Mouse (Mus musculus): ENCODE measurements around the gene Fgfr2.

The Fgfr2 gene

DNA sequence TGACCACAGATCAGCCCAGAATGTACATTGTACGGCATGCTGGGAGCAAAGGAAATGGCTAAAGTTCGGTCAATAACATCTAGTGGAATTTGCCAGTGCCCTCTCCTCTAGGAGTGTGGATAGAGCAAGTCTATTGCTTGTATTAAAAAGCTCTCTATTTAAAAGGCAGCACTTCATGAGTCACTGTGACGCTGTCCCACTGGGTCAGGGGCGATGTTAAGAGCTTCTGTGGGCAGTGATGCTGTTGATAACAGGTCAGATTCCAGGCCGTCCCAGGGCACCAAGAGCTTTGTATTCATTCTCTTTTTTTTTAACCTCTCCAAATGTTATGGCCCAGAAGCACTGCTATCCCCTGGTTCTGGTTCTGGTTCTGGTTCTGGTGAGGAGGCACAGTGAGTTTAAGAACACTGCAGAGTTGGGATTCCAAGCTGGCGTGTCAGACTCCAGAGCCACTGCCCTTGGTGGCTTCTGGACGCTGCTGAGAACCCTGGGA lies 2366.8 kb downstream of the Fgfr2 start:
- no peak for DNase-seq (ENCODE audit: low spot score)

DNA sequence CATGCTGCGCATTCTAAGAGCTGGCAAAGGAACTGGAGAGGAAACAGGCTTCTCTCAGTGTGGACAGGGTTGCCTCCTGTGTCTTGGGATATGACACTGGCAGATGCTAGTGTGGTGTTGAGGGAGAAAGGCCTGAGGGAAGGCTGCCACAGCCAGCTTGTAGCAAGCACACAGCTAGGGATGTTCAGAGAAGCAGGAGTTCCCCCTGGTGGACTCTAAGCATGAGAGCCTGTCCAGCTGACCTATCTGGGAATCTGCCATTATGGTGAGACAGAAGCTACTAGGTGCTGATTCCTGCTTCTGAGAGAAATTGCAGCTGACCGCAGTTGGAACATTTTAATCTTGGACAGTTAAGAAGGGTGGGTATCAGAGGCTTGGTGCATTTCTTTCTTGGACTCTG lies 2368.4 kb downstream of the Fgfr2 start:
- DNase-seq (ENCODE audit: low spot score): no peak

DNA sequence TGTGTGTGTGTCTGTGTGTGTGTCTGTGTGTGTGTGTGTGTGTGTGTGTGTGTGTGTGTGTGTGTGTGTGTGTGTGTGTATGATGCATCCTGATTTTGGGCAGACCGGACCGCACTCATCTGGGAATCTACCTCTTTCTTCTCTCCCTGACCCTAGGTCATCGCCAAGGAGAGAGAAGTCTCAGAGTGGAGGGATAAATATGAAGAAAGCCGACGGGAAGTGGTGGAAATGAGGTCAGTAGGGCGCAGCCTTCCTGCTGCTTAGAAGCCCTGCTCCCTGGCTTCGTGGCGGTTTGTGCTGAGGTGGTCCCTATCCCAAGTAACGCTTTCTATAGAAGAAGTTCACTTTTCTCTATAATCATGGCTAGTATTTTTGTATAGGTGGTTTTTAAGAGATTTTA lies 2371.5 kb downstream of the Fgfr2 start:
- DNase-seq (ENCODE audit: low spot score): no peak

DNA sequence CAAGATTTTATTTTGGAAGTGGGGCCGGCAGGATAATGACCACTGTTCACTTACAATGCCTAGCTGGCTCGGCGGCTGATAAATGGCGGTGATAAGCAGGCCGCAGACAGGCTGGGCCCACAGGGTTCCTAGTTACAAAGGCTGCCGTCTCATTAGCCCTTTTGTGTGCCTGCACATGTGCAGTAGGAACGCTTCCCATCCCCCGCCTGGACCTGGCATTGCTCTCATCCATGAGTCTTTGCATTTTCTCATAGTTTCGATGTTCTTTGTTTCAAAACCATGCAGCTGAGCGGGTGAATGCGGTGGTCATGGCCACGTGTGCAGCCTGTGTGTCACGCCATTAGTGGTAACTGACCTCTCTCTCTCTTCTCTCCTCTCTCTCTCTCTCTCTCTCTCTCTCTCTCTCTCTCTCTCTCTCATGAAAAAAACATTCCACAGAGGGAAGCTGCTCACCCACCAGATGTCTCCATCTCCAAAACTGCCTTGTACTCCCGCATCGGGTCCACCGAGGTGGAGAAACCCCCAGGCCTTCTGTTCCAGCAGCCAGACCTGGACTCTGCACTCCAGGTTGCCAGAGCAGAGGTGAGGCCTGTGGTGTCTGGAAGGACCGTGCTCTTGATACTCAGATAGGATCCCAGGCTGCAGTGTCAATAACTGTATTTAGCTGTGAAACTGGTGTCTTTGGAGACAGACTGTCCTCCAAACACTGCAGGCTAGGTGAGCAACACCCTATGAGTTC lies 2372.2 kb downstream of the Fgfr2 start:
- no peak for DNase-seq (ENCODE audit: low spot score)

DNA sequence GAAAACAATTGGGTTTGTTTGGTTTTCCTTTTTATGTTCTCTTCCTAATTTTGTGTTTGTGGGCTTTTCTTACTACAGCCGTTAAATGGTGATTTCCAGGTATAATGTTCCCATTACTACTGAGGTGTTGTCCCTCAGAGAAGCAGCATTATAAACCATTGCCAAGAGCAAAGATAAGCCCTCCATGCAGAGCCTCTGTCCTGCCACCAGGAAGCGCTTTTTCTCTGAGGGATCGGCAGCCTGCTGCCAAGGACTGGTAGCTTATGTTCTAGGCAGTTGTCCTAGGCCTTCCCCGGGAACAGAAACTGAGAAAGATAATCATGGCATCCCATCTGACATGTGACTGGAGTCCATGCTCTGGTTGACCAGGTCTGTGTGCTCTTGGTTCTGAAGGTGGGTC lies 2374.0 kb downstream of the Fgfr2 start:
- DNase-seq (ENCODE audit: low spot score): no peak

DNA sequence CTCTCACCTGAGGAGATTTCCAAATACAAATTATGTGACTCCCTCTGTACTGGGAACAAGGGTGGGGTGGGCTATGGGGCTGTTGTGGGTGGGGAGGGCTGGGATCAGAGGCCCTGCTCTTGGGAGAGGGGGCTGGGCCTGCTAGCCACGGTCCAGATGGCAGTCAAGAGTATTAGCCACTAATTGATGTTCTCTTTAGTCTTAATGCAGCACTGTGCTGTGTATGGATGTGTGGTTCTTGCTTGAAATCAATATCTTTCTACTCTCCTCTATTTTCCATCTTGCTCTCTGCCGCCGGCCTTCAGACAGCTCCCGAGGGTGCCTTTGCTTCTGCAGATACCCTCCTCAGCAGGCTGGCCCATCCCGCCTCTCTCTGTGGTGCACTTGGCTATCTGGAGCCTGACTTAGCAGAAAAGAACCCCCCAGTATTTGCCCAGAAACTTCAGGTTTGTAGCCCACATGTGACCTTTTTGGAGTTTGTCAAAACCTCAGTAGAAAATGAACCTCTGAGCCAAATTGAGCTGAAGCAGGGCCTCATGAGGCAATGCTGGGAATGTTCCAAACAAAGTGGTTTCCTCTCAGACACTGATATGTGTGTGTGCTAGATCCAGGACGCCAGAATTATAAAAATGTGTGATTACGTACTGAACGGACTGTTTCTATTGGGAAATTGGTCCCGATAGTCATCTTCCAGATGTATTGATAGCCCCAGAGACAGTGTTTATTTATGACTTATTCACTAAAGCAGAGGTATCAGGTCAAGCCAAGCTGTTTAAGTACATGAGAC lies 2379.7 kb downstream of the Fgfr2 start:
- DNase-seq (ENCODE audit: low spot score): no peak

DNA sequence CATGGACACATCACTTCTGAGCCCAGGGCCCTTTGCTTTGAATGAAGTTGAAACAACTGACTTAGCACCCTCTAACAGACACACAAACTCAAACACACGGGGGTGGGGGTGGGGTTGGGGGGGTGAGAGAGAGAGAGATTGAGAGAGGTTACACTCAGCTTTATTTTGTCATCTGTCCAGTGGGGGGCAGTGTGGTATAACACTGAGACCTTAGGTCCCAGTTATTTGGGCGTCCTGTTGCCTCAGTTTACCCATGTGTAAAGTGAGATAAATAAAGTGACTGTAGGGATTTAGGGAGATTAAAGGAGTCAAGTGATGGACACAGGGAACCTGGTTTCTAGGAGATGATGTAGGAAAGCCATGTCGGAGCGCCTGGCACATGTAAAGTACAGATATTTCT lies 2382.1 kb downstream of the Fgfr2 start:
- no peak for DNase-seq (ENCODE audit: low spot score)

DNA sequence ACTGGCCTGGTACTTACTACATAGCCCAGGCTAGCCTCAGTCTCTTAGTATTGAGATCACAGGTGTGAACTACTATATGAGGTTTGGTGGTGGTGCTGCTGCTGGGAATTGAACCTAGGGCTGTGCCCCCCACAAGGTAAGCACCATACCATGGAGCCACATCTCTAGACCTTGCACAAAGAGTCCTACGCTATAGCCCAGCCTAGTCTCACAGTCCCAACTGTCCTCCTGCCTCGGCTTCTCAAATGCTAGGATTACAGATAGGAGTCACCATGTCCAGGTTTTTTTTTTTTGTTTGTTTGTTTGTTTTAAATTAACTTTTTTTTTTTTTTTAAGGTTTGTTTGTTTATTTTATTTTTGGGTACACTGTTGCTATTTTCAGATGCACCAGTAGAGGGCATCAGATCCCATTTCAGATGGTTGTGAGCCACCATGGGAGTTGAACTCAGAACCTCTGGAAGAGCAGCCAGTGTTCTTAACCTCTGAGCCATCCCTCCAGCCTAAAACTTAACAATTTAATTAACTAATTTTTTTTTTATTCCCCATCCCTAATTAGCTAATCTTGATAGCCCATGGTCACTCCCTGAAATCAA lies 2388.9 kb downstream of the Fgfr2 start:
- no peak for DNase-seq (ENCODE audit: low spot score)

DNA sequence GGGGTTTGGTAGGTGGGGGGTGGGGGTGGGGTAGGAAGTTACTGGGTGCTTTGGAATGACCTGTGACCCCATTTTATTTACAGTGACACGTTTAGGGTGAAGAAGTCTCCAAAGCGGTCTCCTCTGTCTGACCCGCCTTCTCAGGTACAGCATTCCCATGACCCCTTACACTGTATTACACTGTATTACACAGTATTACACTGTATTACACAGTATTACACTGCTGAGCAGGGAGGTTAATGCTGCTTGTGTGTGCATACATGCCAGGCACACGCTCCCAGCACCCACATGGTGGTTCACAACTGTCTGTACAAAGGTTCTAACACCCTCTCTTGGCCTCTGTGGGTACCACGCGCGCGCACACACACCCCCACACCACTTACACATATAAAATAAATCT lies 2389.7 kb downstream of the Fgfr2 start:
- DNase-seq (ENCODE audit: low spot score): no peak

DNA sequence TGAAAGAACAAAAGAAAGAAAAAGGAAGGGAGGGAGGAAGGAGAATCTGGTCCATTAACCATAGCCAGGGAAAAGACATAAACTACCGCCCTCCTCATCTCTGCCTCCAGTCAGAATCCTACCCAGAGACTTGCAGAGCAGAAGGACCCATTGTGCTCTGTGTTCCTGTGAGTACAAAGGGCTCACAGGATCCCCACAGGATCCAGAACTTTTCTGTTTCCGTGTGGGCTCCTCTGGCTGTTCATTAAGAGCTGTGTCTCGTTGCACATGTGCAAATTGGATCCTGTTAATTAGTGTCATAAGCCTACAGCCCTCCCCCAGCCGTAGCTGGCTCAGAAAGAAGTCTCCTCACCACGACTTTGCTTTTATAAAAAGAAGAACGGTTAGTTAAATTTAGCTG lies 2390.2 kb downstream of the Fgfr2 start:
- no peak for DNase-seq (ENCODE audit: low spot score)

DNA sequence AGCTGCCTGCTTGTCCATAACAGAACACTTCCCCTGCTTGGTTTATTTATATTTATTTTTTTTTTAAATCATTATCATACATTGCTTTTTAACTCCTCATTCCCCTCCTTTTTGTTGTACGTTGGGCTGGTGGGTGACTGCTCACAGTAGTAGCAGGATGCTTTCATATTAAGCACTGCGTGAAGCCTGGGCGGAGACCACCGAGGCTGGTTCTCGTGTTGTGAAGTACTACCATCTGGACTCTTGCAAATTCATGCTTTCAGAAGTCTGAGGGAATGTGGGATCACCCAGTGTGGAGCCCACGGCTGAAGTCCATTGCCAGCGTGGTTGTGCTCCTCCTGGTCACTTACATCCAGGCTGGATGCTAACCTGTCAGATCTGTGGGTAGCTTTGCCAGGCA lies 2391.4 kb downstream of the Fgfr2 start:
- DNase-seq (ENCODE audit: low spot score): no peak

DNA sequence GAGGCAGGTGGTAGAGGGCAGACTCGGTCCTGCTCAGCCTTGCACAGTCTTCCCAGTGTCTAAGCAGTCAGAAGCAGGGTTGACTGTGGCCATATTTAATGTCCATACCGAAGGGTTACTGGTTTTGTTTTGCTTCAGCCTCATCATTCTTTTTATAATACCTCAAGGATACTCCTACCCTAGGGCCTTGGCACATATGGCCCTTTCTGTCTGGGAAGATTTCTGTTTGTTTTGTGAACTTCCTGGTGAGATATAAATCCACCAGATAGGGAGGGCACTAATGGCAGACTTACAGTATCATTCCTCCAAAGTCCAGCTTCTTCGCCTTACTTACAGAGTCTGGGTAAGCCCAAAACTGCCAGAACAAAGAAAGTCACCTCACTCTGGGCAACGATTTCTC lies 2395.6 kb downstream of the Fgfr2 start:
- no peak for DNase-seq (ENCODE audit: low spot score)

DNA sequence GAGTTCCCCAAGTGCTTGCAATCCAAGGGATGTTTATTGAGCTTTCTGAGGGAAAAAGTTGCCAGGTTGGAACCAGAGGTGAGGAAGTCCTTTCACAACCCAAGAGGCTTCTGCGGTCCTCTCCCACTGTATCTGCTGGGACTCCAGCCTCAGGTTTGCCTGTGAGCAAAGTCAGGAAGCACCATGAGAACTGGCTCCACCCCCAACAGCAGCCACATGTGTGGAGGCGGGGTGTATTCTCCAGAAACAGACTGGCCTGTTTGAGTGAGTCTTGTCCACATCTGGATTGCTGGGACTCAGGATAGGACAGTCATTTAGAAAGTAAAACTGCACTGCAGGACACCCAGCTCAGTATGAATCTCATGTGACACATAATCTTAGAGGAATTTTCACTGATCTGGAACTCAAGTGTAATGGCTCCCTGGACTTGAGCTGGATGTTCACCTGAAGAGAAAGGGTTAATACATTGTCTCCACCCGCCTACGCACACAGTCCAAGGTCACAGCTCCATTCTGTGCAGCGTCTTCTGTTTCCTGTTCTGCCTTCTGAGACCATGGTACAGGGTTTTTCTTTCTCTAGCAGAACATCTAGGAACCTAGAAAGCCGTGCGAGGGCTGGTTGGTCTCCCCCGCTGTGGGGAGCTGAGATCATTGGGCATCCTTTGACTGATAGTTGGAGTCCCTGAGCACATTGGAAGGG lies 2396.3 kb downstream of the Fgfr2 start:
- no peak for DNase-seq (ENCODE audit: low spot score)

DNA sequence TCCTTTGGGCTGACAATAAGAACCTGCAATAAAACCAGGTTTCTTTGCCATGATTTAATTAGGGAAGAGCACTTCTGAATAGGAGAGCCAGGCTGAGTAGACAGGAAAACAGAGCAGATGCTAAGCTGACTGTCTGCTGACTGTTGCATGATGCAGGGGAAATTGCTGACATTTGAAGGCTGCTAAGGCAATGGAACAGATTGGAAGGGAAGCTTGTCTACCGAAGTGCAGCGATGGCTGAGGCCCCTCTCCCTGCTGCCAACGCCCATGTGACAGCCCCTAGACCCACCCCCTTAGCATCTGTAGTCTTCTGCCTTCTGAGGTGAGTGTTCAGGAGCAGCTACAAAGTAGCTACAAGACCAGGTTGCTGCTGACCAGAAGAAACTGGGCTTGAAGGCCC lies 2397.0 kb downstream of the Fgfr2 start:
- DNase-seq (ENCODE audit: low spot score): no peak

DNA sequence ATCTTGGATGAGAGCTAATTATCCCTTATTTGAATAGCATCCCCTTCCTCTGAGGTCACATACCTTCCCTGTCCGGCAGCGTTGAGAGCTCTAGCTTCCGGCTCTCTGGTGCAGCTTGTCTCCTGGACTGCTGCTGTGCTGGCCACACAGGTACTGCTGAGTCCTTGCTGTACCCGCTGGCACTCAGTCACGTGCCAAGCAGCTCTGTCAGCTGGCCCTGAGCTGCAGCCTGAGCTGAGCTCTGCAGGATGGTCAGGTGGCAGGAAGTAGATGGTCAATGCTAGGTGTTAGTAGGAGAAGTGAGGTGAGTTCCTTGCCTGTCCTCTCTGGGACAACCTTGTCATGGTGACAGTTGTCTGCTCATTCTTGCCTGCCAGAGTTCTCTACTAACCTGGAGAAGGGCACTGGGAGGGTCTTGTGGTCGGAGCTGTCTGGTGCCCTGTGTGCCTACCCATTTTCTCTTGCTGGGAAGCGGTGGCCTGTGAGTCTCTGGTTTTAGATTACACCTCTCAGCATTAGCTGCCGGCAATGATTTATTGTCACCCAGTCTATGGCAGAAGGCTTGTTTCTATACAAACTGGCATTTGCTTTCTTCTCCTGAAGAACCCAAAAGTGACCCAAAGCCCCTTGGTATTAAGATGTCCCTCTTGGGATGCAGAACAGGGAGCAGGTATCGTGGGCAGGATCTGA lies 2402.4 kb downstream of the Fgfr2 start:
- DNase-seq (ENCODE audit: low spot score): no peak

DNA sequence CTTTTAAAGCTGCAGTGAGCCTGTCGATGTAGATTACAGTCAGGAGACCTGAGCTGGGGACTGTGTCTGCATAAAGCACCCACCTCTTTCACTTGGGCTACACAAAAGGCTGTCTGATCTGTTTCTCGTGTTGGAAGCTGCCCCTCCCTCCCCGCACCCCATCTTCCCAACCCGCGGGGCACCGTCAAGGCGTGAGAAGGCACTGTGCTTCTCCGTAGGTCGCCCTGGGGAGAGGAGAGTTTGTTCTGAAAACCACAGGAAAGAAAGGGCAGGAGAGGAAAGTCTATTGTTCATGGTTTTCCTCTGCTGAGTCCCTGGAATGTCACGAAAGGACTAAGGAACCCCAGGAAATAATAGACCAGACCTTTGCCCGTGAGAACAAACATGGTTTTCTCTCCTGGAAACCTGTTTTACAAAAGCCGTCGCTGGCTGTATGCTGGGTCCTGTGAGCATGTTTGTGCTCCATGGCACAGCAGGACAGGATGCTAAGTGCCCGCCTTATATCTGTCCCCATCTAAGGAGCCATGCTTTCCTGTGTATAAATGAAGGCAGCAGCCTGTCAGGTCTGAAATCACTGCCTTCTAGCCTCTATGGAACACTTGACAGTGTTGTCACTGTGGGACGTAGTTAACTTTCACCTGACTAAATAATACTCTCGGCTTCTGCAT lies 2403.1 kb downstream of the Fgfr2 start:
- no peak for DNase-seq (ENCODE audit: low spot score)

DNA sequence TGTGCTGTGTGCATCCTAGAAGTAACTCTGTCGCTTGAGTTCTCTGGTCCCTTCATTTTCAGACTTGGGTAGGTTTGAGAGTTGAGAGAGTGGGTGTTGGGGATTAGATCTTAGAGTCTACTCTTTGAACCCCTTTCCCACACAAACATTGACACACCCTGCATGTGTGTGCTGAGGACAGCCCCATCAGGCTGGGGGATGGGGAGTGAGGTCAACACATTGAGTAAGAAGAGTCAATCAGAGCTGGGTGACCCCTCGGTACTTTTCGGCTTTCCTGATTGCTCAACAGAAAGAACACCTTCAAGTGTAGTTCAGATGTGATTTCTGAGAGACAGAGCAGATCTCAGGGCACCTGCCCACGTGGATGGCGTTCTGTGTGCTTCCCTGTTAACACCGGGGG lies 2406.2 kb downstream of the Fgfr2 start:
- no peak for DNase-seq (ENCODE audit: low spot score)

DNA sequence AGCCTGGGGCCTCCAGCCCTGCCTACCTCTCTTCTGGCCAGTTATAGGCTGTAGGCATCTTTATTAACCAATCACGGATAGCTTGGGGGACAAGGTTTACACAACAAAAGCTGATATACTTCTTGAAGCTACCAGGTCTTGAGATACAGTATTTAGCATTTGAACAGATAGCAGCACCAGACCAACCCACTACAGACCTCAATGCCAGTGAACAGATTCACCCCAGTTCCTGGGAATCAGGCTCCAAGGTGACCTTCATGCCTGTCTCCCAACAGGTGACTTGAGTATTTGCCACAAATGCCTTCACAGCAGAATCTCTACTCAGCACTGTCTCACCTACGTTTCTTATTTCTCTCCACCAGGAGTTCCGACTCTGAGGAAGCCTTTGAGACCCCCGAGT lies 2406.8 kb downstream of the Fgfr2 start:
- DNase-seq (ENCODE audit: low spot score): no peak

DNA sequence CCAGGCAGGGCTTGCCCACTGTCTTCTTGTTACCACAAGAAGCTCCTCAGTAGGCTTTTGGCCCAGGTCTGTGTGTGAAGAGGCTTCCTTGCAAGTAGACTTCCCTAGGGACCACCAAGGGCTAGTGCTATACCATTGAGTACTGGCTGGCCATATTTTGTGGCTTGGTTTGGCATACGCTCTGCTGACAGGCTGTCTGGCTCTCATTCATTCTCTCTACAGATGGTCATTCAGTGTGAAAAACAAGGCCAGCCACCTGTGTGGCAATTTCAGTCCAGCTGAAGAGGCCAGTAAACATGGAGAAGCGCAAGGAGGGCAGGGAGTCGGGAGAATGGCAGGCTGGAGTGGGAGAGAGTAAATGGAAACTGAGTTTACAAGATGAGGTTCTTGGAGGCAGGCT lies 2407.7 kb downstream of the Fgfr2 start:
- no peak for DNase-seq (ENCODE audit: low spot score)

DNA sequence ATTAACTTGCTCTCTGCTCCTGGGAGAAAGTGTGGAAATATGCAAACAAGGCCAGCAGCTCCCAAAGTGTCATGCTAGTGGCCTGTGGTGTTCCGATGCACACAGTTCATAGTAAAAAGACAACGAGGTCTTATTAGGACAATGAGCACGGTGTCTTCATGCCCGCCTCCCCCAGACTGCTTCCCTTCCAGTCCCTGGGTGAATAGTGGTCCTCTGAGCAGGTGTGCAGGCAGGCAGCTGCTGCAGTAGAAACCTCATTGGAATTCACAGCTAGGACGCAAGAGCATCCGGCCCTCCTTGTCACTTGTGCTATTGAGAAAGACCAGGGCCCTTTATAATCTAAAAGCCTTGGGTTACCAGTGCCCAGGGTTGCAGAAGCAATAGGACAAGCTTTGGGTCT lies 2409.8 kb downstream of the Fgfr2 start:
- no peak for DNase-seq (ENCODE audit: low spot score)

DNA sequence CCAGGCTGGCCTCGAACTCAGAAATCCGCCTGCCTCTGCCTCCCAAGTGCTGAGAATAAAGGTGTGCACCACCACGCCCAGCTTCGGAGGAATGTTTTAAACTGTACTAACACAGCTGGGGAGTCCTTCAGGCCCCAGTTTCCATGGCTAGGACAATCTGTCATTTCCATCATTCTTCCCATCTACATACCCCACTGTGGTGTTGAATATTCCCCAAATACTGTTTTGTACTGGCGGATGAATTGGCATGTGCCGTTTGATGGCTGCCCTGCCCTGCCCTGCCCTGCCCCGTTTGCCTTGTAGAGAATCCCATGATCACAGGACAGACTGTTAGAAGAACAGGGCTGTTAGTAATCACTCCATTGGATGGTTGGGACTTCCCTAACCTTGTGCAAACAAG lies 2411.3 kb downstream of the Fgfr2 start:
- no peak for DNase-seq (ENCODE audit: low spot score)
